ENCODE assay signal across 10 mouse cellular contexts in the genomic region with DNA sequence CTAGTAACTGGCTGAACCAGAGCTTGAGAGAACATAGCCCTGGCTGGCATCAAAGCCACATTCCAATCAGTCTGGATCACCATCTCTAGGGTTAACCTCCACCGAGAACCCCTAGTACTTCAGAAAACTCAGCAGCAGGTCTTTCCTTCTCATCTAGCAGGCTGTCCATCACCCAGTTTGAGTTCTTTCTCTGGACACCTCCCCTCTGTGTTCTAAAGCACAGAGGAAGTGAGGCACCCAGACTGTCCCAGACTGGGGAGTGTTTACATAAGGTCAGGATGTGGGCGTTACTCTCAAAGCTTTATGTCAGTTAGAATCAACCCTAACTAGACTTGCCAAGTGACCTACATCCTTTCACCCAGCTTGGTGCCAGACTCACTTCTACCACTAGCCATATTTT. TPM values are rescaled to one million over a fixed set of nuclear protein-coding genes. Genes with fewer than 3 reads are reported as not detected.
DNase-seq lines count a peak whose midpoint lies in the region; ATAC-seq and TF ChIP-seq lines count a peak whose summit lies in the region.
"Had no signal": no experiment of that assay in that cellular context is flagged by ENCODE, and none has a peak within 500 bp of the region (broad histone marks: within the 10 kb centered on the region; RNA-seq: fewer than 3 reads in every experiment).

No protein-coding gene starts in this region.

- H3K4me3 ChIP-seq in heart, adult 2 months, result no peak overlapping the region
- no peak overlapping the region for H3K4me3 ChIP-seq in lung, embryonic 16.5 days (ENCODE audit: low read length)
- H3K4me3 ChIP-seq in stomach, postnatal 0 days (ENCODE audit: low read depth, low read length), result no peak overlapping the region
- H3K4me3 ChIP-seq: kidney, embryonic 15.5 days had no signal

- TF ChIP-seq CTCF in heart, adult 2 months (IDR thresholded peaks at IDR 0.05), result no peak
- TF ChIP-seq CTCF in stomach, postnatal 0 days (IDR thresholded peaks at IDR 0.05; ENCODE audit: low read depth), result no peak

- TF ChIP-seq POLR2A in heart, adult 2 months (IDR thresholded peaks at IDR 0.05; ENCODE audit: insufficient read depth, low read depth, low read length), result no peak

- peak; percentile 87 for ATAC-seq in lung, embryonic 16.5 days (ENCODE audit: low read depth)
- peak; percentile 64; the same call in 1 of the 2 replicates for ATAC-seq in stomach, postnatal 0 days (ENCODE audit: low FRiP score, low TSS enrichment)

- intact Hi-C loops in heart, adult 2 months (cut with DNase I), result loop anchor here (5.0 kb wide), 1 partner anchor 84 kb away; no protein-coding TSS in a partner anchor
- intact Hi-C loops in heart, postnatal 14 days (cut with DNase I), result loop anchor here (2.0 to 10.0 kb wide), 2 partner anchors 24 to 372 kb away; no protein-coding TSS in a partner anchor

- no peaks in the 10 kb centered on the region for H3K27me3 ChIP-seq in heart, adult 2 months (ENCODE audit: control insufficient read depth, insufficient read depth, low read length)
- H3K27me3 ChIP-seq in lung, embryonic 16.5 days (ENCODE audit: control insufficient read depth, insufficient read depth, low read depth, low read length), result no peaks in the 10 kb centered on the region
- H3K27me3 ChIP-seq in stomach, postnatal 0 days (ENCODE audit: control insufficient read depth, insufficient read depth, low read length), result no peaks in the 10 kb centered on the region
- H3K27me3 ChIP-seq: kidney, embryonic 15.5 days had no signal

- peaks cover 3% of the 10 kb centered on the region; the same call in 1 of the 2 replicates for H3K36me3 ChIP-seq in heart, adult 2 months (ENCODE audit: control insufficient read depth, insufficient read depth, low read length)
- H3K36me3 ChIP-seq in lung, embryonic 16.5 days (ENCODE audit: control insufficient read depth, insufficient read depth, low read length), result no peaks in the 10 kb centered on the region
- H3K36me3 ChIP-seq in stomach, postnatal 0 days (ENCODE audit: control insufficient read depth, insufficient read depth, low read length), result no peaks in the 10 kb centered on the region
- H3K36me3 ChIP-seq: kidney, embryonic 15.5 days had no signal

- H3K79me2 ChIP-seq in heart, adult 2 months (replicated peaks; ENCODE audit: control insufficient read depth, insufficient read depth, low read length), result no peaks in the 10 kb centered on the region

- no peak overlapping the region for H3K4me2 ChIP-seq in lung, embryonic 16.5 days (ENCODE audit: low read depth, low read length)
- no peak overlapping the region for H3K4me2 ChIP-seq in stomach, postnatal 0 days (replicated peaks; ENCODE audit: low read depth)
- H3K4me2 ChIP-seq: kidney, embryonic 15.5 days had no signal

- WGBS in heart, adult 2 months, result 14% methylated on average over 2 of the region's 2 CpGs
- 6% methylated on average over 2 of the region's 2 CpGs for WGBS in lung, embryonic 16.5 days
- WGBS in stomach, postnatal 0 days, result 3% methylated on average over 2 of the region's 2 CpGs

- DNase-seq in heart, adult 2 months, result peak; percentile 27 to 36
- no peak for DNase-seq in heart, postnatal 14 days
- peak; percentile 37 for DNase-seq in T-cell, adult 2 months (ENCODE audit: low spot score)
- no peak for DNase-seq in stomach, postnatal 0 days (ENCODE audit: low spot score)
- DNase-seq in left cerebral cortex, adult 8-10 months (ENCODE audit: low spot score in 2 of 2), result no peak
- DNase-seq in layer of hippocampus, postnatal 10 days (ENCODE audit: low spot score in 2 of 2), result no peak
- no peak for DNase-seq in layer of hippocampus, adult 18-20 months (ENCODE audit: low spot score in 2 of 2)
- DNase-seq: adrenal gland, postnatal 14 days had no signal

- H3K27ac ChIP-seq in heart, adult 2 months, result peak overlapping the region; percentile 58
- no peak overlapping the region for H3K27ac ChIP-seq in lung, embryonic 16.5 days (ENCODE audit: low read length)
- no peak overlapping the region for H3K27ac ChIP-seq in stomach, postnatal 0 days (replicated peaks)
- H3K27ac ChIP-seq: kidney, embryonic 15.5 days had no signal

- peaks cover 11% of the 10 kb centered on the region for H3K4me1 ChIP-seq in heart, adult 2 months (ENCODE audit: control insufficient read depth, insufficient read depth, low read length)
- peaks cover 14% of the 10 kb centered on the region for H3K4me1 ChIP-seq in lung, embryonic 16.5 days (replicated peaks; ENCODE audit: control insufficient read depth, insufficient read depth, low read length)
- H3K4me1 ChIP-seq in stomach, postnatal 0 days (replicated peaks; ENCODE audit: control insufficient read depth, insufficient read depth), result 0 out of 2 replicates have a peak, but pooled peaks cover 2% of the 10 kb centered on the region

- no peaks in the 10 kb centered on the region for H3K9me3 ChIP-seq in lung, embryonic 16.5 days (ENCODE audit: control insufficient read depth, low read length)
- H3K9me3 ChIP-seq in stomach, postnatal 0 days (ENCODE audit: control insufficient read depth, low read length), result no peaks in the 10 kb centered on the region
- H3K9me3 ChIP-seq: kidney, embryonic 15.5 days had no signal

- TF ChIP-seq EP300 in heart, adult 2 months (IDR thresholded peaks at IDR 0.05; ENCODE audit: insufficient read depth, low read depth, low read length), result no peak
- TF ChIP-seq EP300 in stomach, postnatal 0 days (optimal IDR thresholded peaks at IDR 0.05), result no peak

- no peak overlapping the region for H3K9ac ChIP-seq in heart, adult 2 months (ENCODE audit: low read depth, low read length)
- H3K9ac ChIP-seq in lung, embryonic 16.5 days (ENCODE audit: low read length), result no peak overlapping the region
- no peak overlapping the region for H3K9ac ChIP-seq in stomach, postnatal 0 days (ENCODE audit: low read length)
- H3K9ac ChIP-seq: kidney, embryonic 15.5 days had no signal

RNA-seq across cellular contexts. Expression of a gene that starts 24.9 kb away (rescaled TPM):
- total RNA-seq in heart, adult 2 months (2021), result 10 to 100 TPM; 30.1 to 37.1 TPM
- polyA plus RNA-seq in heart, adult 2 months (2012; rRNA removed), result 42.6 and 66.2 TPM in 2 replicates
- 10 to 100 TPM; 45.6 to 48.9 TPM for total RNA-seq in heart, postnatal 14 days (2021)
- 66.0 and 69.7 TPM in 2 replicates for polyA plus RNA-seq in lung, embryonic 16.5 days (2015; fragmentation: Nextera tagmentation; extraction: Ambion mirVana)
- polyA plus RNA-seq in stomach, postnatal 0 days (2015; fragmentation: Nextera tagmentation; extraction: Ambion mirVana), result 41.2 and 43.0 TPM in 2 replicates
- 1 to 10 TPM; 3.5 to 5.2 (median 4.0) TPM for total RNA-seq in left cerebral cortex, adult 8-10 months (2022)
- total RNA-seq in layer of hippocampus, postnatal 10 days (2021), result 1 to 10 TPM; 6.6 to 9.7 TPM
- total RNA-seq in layer of hippocampus, adult 18-20 months (2021), result 1 to 10 TPM; 4.0 to 4.3 TPM

Comparison
In these comparisons a context has a peak if more than half of its experiments do, and no peak if none do; other contexts are left out.
1. DNase-seq: peak in heart, adult 2 months (2 of 2) and T-cell, adult 2 months (single experiment); none in heart, postnatal 14 days (0 of 2), stomach, postnatal 0 days (single experiment), left cerebral cortex, adult 8-10 months (0 of 2), layer of hippocampus, postnatal 10 days (0 of 2) and layer of hippocampus, adult 18-20 months (0 of 2).